Mouse (Mus musculus) embryonic stem cell, embryonic (primary cell): ENCODE results near the gene Atp6v1b1.

ENCODE experiments used
- CTCF ChIA-PET, 4 experiments: fragments of 300-600 bp in 2 of 4; fragments of 350-600 bp in 2 of 4; sonication (Branson Sonifier 250); formaldehyde crosslinking; loops; one replicate each; lab custom pipeline; 2022; ENCODE audit warnings: inconsistent platforms in 2 of 4; lab: Charles Lee
- POLR2A ChIA-PET, 4 experiments: fragments of 300-600 bp in 2 of 4; fragments of 350-600 bp in 2 of 4; sonication (Branson Sonifier 250); formaldehyde crosslinking; loops; one replicate each; lab custom pipeline; 2022; ENCODE audit warnings: antibody characterized with exemption in 4 of 4, inconsistent platforms in 1 of 4; lab: Charles Lee

Gene Atp6v1b1

GRCm38 (mm10) chr6:83779026-83779425, 36.2 kb downstream of the Atp6v1b1 start:
- ChIA-PET CTCF (interaction anchor here (0.6 to 2.1 kb wide), 36 partner anchors 9 to 1590 kb away, joined by 3 to 10 read pairs (median 4); partner anchors contain the start of genes Nagk (in 1 of the 4) and Zfp638 (in 1 of the 4)), POLR2A (interaction anchor here in 3 of 4 experiments (0.6 to 1.6 kb wide), 12 partner anchors 9 to 183 kb away, joined by 3 to 5 read pairs (median 3); partner anchors contain the start of genes Nagk (in 2 of the 3) and Paip2b (in 1 of the 3))

- CTCF ChIA-PET, result interaction anchor here in 2 of 4 experiments (0.9 to 1.2 kb wide), 2 partner anchors 10 to 222 kb away, joined by 3 to 5 read pairs; partner anchors contain the start of genes Dysf (in 1 of the 2) and Tex261 (in 1 of the 2)
- POLR2A ChIA-PET, result interaction anchor here in 2 of 4 experiments (0.9 to 1.5 kb wide), 3 partner anchors 8 to 46 kb away, joined by 3 to 4 read pairs (median 3); partner anchors contain the start of genes Nagk (in 1 of the 2) and Paip2b (in 1 of the 2)
These were observed 43.6 kb downstream of the Atp6v1b1 start for GRCm38 (mm10) chr6:83786426-83786825.

- CTCF ChIA-PET, result interaction anchor here in 3 of 4 experiments (0.6 to 1.5 kb wide), 6 partner anchors 10 to 1244 kb away, joined by 3 to 5 read pairs (median 4); partner anchors contain the start of gene Tex261 (in 1 of the 3)
- POLR2A ChIA-PET, result interaction anchor here in 2 of 4 experiments (0.5 to 1.4 kb wide), 6 partner anchors 10 to 931 kb away, joined by 3 to 4 read pairs (median 3); partner anchors contain the start of gene Tex261 (in 1 of the 2)
These were observed 45.8 kb downstream of the Atp6v1b1 start for GRCm38 (mm10) chr6:83788554-83788953.

- CTCF ChIA-PET, result interaction anchor here (0.5 to 1.5 kb wide), 6 partner anchors 15 to 291 kb away, joined by 3 to 5 read pairs (median 3); partner anchors contain the start of gene Tex261 (in 1 of the 4)
- POLR2A ChIA-PET, result interaction anchor here in 2 of 4 experiments (1.5 to 2.8 kb wide), 3 partner anchors 41 to 124 kb away, joined by 4 to 9 read pairs (median 7); partner anchors contain the start of gene Paip2b (in 2 of the 2)
These were observed 47.7 kb downstream of the Atp6v1b1 start for GRCm38 (mm10) chr6:83790533-83790932.

GRCm38 (mm10) chr6:83791251-83791890, 48.6 kb downstream of the Atp6v1b1 start:
- ChIA-PET POLR2A (interaction anchor here in 3 of 4 experiments (0.8 to 2.8 kb wide), 6 partner anchors 15 to 123 kb away, joined by 3 to 9 read pairs (median 4); partner anchors contain the start of genes Paip2b (in 2 of the 3) and Tex261 (in 1 of the 3)), CTCF (interaction anchor here in 3 of 4 experiments (0.7 to 1.5 kb wide), 6 partner anchors 12 to 297 kb away, joined by 3 to 7 read pairs (median 4); partner anchors contain the start of gene Tex261 (in 2 of the 3))

GRCm38 (mm10) chr6:83794760-83795296, 52.0 kb downstream of the Atp6v1b1 start, which contains the start of gene Nagk:
Nagk (plus strand) TSS chr6:83794982.
- ChIA-PET CTCF (interaction anchor here in 3 of 4 experiments (0.5 to 1.9 kb wide), 18 partner anchors 12 to 1488 kb away, joined by 3 to 23 read pairs (median 4); partner anchors contain the start of genes Tex261 (in 3 of the 3) and Pcgf1 (in 1 of the 3)), POLR2A (interaction anchor here (0.6 to 4.4 kb wide), 61 partner anchors 9 to 737 kb away, joined by 3 to 68 read pairs (median 4); partner anchors contain the start of genes Paip2b (in 3 of the 4), Tex261 (in 3 of the 4), Vax2 (in 2 of the 4) and Zfp638 (in 2 of the 4))

GRCm38 (mm10) chr6:83795492-83795900, 52.7 kb downstream of the Atp6v1b1 start:
- CTCF ChIA-PET, result interaction anchor here (0.5 to 2.0 kb wide), 13 partner anchors 13 to 670 kb away, joined by 3 to 23 read pairs (median 5); partner anchors contain the start of gene Tex261 (in 3 of the 4)
- POLR2A ChIA-PET, result interaction anchor here in 3 of 4 experiments (0.6 to 4.4 kb wide), 48 partner anchors 10 to 628 kb away, joined by 3 to 68 read pairs (median 4); partner anchors contain the start of genes Paip2b (in 3 of the 3), Tex261 (in 2 of the 3), Vax2 (in 2 of the 3) and Zfp638 (in 2 of the 3)

- CTCF ChIA-PET, result interaction anchor here in 3 of 4 experiments (0.5 to 2.0 kb wide), 4 partner anchors 21 to 608 kb away, joined by 3 to 17 read pairs (median 8); partner anchors contain the start of gene Tex261 (in 2 of the 3)
These were observed 53.9 kb downstream of the Atp6v1b1 start for GRCm38 (mm10) chr6:83796686-83797085.

GRCm38 (mm10) chr6:83802033-83802432, 59.2 kb downstream of the Atp6v1b1 start:
- ChIA-PET POLR2A (interaction anchor here in 3 of 4 experiments (0.9 to 3.7 kb wide), 8 partner anchors 8 to 32 kb away, joined by 3 to 15 read pairs (median 4); partner anchors contain the start of gene Paip2b (in 2 of the 3)), CTCF (interaction anchor here in 1 of 4 experiments (1.5 kb wide), 1 partner anchor 108 kb away, joined by 4 read pairs; no protein-coding TSS in a partner anchor)

More at GRCm38 (mm10) chr6:83796686-83797085, 53.9 kb downstream of the Atp6v1b1 start:
- POLR2A ChIA-PET, result interaction anchor here (0.6 to 4.4 kb wide), 14 partner anchors 8 to 1347 kb away, joined by 3 to 68 read pairs (median 6); partner anchors contain the start of genes Paip2b (in 2 of the 4) and Zfp638 (in 1 of the 4)

- POLR2A ChIA-PET, result interaction anchor here in 3 of 4 experiments (0.6 to 3.7 kb wide), 7 partner anchors 11 to 74 kb away, joined by 3 to 15 read pairs (median 7); partner anchors contain the start of gene Paip2b (in 2 of the 3)
These were observed 60.1 kb downstream of the Atp6v1b1 start for GRCm38 (mm10) chr6:83802846-83803245.

More at GRCm38 (mm10) chr6:83802846-83803245, 60.1 kb downstream of the Atp6v1b1 start:
- CTCF ChIA-PET, result interaction anchor here in 1 of 4 experiments (1.5 kb wide), 1 partner anchor 109 kb away, joined by 4 read pairs; no protein-coding TSS in a partner anchor
